Mouse (Mus musculus): ENCODE results near the gene Pygm. TPM values are rescaled to one million over a fixed set of nuclear protein-coding genes. Genes with fewer than 3 reads are reported as not detected.

Gene Pygm
- total RNA-seq, 2 experiments from 2014 or later = 28.0 to 37.5 TPM

- DNase-seq (ENCODE audit: low spot score in 2 of 2) = no peak
Measured at GRCm38 (mm10) chr19:6351431-6352106, 32.6 kb upstream of the Pygm start.

GRCm38 (mm10) chr19:6352107-6352505 lies 32.1 kb upstream of the Pygm start:
- no peak for DNase-seq (ENCODE audit: low spot score in 2 of 2)

- no peak for DNase-seq (ENCODE audit: low spot score in 2 of 2)
Measured at GRCm38 (mm10) chr19:6354030-6354429, 30.2 kb upstream of the Pygm start.

GRCm38 (mm10) chr19:6361291-6361690 lies 22.9 kb upstream of the Pygm start:
- DNase-seq (ENCODE audit: low spot score in 2 of 2) = no peak

GRCm38 (mm10) chr19:6363091-6363410 lies 21.1 kb upstream of the Pygm start:
- no peak for DNase-seq (ENCODE audit: low spot score in 2 of 2)

GRCm38 (mm10) chr19:6363411-6364240 lies 20.6 kb upstream of the Pygm start, which contains the start of gene Sf1:
Gene Sf1, plus strand, starts transcription at chr19:6363690.
- peak; percentile 99 to 100 for DNase-seq (ENCODE audit: low spot score in 2 of 2)

- peak; percentile 92 to 93 for DNase-seq (ENCODE audit: low spot score in 2 of 2)
Measured at GRCm38 (mm10) chr19:6364317-6364725, 19.9 kb upstream of the Pygm start.

GRCm38 (mm10) chr19:6364842-6365241 lies 19.4 kb upstream of the Pygm start:
- DNase-seq (ENCODE audit: low spot score in 2 of 2) = no peak

GRCm38 (mm10) chr19:6370175-6370574 lies 14.0 kb upstream of the Pygm start:
- DNase-seq (ENCODE audit: low spot score in 2 of 2) = no peak

GRCm38 (mm10) chr19:6372433-6372832 lies 11.8 kb upstream of the Pygm start:
- no peak for DNase-seq (ENCODE audit: low spot score in 2 of 2)

- DNase-seq (ENCODE audit: low spot score in 2 of 2) = peak; percentile 72 to 81
Measured at GRCm38 (mm10) chr19:6373539-6374400, 10.4 kb upstream of the Pygm start.

GRCm38 (mm10) chr19:6374571-6374970 lies 9.6 kb upstream of the Pygm start:
- DNase-seq (ENCODE audit: low spot score in 2 of 2) = no peak

GRCm38 (mm10) chr19:6375423-6376254 lies 8.6 kb upstream of the Pygm start:
- DNase-seq (ENCODE audit: low spot score in 2 of 2) = no peak

GRCm38 (mm10) chr19:6376255-6376564 lies 8.0 kb upstream of the Pygm start:
- peak in 1 of 2 experiments; percentile 56 for DNase-seq (ENCODE audit: low spot score in 2 of 2)

- no peak for DNase-seq (ENCODE audit: low spot score in 2 of 2)
Measured at GRCm38 (mm10) chr19:6376643-6377042, 7.6 kb upstream of the Pygm start.

GRCm38 (mm10) chr19:6377327-6378040 lies 6.7 kb upstream of the Pygm start:
- no peak for DNase-seq (ENCODE audit: low spot score in 2 of 2)

GRCm38 (mm10) chr19:6380411-6381166 lies 3.6 kb upstream of the Pygm start:
- no peak for DNase-seq (ENCODE audit: low spot score in 2 of 2)

GRCm38 (mm10) chr19:6381238-6381637 lies 3.0 kb upstream of the Pygm start:
- DNase-seq (ENCODE audit: low spot score in 2 of 2) = no peak

GRCm38 (mm10) chr19:6382323-6382924 lies 1.8 kb upstream of the Pygm start:
- DNase-seq (ENCODE audit: low spot score in 2 of 2) = no peak

All from layer of hippocampus, postnatal 14 days (tissue).